Mouse (Mus musculus): ENCODE data around the gene Scg3. TPM values are rescaled to one million over a fixed set of nuclear protein-coding genes. Genes with fewer than 3 reads are reported as not detected.
A peak's percentile ranks its signal among the peaks of the same experiment; 100 is the strongest.

Gene Scg3
- polyA plus RNA-seq (2016; fragmentation: Nextera tagmentation; extraction: Ambion mirVana) = 85.0 and 93.0 TPM in 2 replicates

DNA sequence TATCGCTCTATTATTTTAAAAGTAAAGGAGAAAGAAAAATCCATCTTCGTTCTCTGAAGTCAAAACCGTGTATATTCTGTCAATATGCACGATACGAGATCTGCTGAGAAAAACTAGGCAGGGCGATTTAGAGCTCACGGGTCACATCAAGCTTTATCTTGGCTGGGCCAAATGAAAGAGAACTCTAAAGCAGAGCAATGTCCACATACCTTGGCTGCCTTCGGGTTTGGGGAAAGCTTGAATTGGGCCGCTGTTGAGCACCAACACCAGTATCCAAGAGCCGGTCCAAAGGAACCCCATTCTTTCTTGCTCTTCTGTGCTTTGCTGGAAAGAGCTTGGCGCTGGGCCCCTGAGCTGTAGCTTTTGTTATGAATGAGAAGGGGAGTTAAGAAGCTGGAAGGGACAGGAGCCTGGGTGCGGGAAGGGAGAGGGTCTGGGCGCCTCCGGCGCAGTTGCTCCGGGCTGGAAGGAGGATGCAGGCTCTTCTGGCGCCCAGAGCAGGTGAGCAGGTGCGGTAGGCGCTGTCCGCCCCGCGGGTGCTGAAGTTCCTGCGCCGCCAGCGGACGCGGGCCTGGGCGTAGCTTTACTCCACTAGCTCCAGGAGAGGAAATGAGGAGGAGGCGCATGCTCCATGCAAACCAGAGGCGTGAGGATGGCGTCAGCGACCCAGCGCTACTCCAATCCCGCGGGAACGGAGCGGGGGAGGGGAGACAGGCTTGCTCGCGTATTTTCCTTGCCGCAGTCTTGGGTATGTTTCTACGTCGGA, at the start of gene Scg3:
Scg3 (minus strand) TSS at position 631 of the 766 bp plus-strand sequence.
- WGBS = 5% methylated on average over 41 of the region's 42 CpGs
- Histone ChIP-seq H3K27ac (replicated peaks) (peak within 1 kb of the TSS; percentile 85), H3K4me3 (peak within 1 kb of the TSS; percentile 72), H3K9ac (replicated peaks) (peak within 1 kb of the TSS; percentile 81), H3K36me3 (peaks cover 4% of the 10 kb centered on the region; the same call in 1 of the 2 replicates), H3K27me3 (no peaks in the 10 kb centered on the region), H3K4me1 (peaks cover 9% of the 10 kb centered on the region), H3K9me3 (no peaks in the 10 kb centered on the region), H3K4me2 (replicated peaks) (peak within 1 kb of the TSS; percentile 59)
- peak; percentile 100 for ATAC-seq (ENCODE audit: low FRiP score, low read depth)

DNA sequence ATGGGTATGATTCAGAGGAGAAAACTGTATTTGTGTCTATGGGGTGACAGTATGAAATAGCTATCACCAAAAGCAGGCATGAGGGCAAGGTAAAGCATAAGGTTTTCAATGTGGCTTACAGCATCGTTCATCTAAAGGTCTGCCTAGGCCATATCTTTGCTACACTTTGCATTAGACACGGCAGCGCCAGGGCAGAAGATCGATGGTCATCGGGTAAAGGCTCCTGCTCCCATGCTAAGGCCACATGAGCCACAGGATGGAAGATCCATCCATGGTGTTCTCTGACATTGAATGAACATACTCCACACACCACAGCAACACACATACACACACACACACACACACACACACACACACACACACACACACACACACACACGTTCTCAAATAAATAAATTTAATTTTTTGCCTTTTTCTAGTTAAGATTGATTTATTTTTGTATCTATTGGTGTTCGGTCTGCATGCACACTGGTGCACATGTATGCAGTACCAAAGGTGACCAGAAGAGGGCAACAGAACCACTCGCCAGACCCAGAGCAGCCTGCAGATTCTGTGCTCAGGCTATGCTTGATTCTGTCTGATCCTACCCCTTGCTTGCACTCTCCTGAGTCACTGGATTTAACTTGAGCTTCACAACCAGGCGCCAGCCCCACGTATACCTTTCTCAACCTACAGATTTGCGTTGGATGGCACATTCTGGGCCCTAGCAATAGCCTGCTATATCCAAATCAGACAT, 36.3 kb upstream of the Scg3 start:
- Histone ChIP-seq H3K9ac (replicated peaks) (no peak overlapping the region), H3K36me3 (no peaks in the 10 kb centered on the region), H3K4me2 (replicated peaks) (no peak overlapping the region), H3K27me3 (no peaks in the 10 kb centered on the region), H3K4me3 (no peak overlapping the region), H3K27ac (replicated peaks) (no peak overlapping the region), H3K9me3 (no peaks in the 10 kb centered on the region), H3K4me1 (no peaks in the 10 kb centered on the region)
- 37% methylated on average over 11 of the region's 11 CpGs for WGBS
- peak; percentile 90 for ATAC-seq (ENCODE audit: low FRiP score, low read depth)

DNA sequence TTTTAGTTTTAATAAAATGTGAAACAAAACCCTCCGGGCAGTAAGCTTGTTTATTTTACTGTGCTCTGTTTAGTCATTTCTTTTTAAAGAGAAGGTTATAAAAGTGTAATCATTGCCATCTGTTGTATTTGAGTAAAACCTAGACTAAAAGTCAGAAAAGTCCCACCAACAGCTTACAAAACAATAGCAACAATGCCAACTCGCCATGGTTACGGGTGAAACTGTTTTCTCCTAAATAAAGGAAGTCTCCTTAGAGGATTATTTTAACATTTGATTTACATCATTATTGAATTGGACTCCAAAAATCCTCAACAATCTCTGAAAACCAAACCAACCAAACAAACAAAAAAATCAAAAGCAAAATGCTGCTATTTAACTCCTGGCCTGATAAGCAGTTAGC, 35.6 kb upstream of the Scg3 start:
- no peaks in the 10 kb centered on the region for H3K4me1 ChIP-seq
- no peaks in the 10 kb centered on the region for H3K9me3 ChIP-seq
- 66% methylated on average over 3 of the region's 3 CpGs for WGBS
- no peak overlapping the region for H3K4me2 ChIP-seq (replicated peaks)
- H3K27me3 ChIP-seq = no peaks in the 10 kb centered on the region
- H3K4me3 ChIP-seq = no peak overlapping the region
- H3K9ac ChIP-seq (replicated peaks) = no peak overlapping the region
- ATAC-seq (ENCODE audit: low FRiP score, low read depth) = no peak
- H3K36me3 ChIP-seq = no peaks in the 10 kb centered on the region
- H3K27ac ChIP-seq (replicated peaks) = no peak overlapping the region

DNA sequence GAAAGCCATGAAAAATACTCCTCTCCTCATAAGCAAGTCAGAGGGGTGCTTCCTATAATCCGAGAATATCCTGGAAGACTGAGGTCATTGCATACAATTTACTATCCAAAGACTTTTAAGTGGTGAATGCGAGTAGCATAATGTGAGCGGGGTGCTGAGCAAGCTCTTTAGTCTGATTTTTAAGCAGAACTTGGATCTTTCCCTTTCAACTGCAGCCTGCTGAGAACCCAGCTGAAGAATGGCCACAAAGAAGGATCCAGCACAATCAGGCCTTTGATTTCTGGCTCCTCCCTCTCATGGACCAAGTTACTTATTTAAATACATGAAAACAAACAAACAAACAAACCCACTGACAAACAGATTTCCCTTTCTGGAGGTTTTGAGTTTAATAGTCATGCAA, 916 bp upstream of the Scg3 start:
- Histone ChIP-seq H3K9ac (replicated peaks) (0 out of 2 replicates have a peak overlapping the region, but pooled peaks have one; percentile 81), H3K4me2 (replicated peaks) (peak overlapping the region; percentile 59), H3K27me3 (no peaks in the 10 kb centered on the region), H3K27ac (replicated peaks) (0 out of 2 replicates have a peak overlapping the region, but pooled peaks have one; percentile 85), H3K9me3 (0 out of 2 replicates have a peak, but pooled peaks cover 3% of the 10 kb centered on the region), H3K36me3 (peaks cover 4% of the 10 kb centered on the region; the same call in 1 of the 2 replicates), H3K4me1 (peaks cover 9% of the 10 kb centered on the region), H3K4me3 (peak overlapping the region; percentile 72; the same call in 1 of the 2 replicates)
- WGBS = 55% methylated on average over 3 of the region's 3 CpGs
- no peak for ATAC-seq (ENCODE audit: low FRiP score, low read depth)

DNA sequence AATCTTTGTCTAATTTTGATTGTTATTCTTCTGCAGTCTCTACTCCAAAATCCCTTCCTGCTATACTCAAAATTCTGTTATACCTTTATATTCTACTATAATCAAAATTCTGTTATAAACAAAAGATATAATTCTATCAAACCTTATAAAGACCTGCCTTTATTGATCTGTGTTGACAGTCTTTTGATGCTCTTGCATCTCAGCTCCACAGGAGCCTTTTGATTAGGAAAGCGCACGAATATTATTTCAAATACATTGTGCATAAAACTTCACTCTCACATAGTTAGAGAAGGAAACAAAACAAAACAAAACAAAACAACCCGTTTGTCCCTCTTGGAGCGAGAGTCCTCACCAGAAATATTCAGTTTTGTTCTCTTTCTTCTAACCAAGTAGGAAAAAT, 436 bp upstream of the Scg3 start:
- peaks cover 9% of the 10 kb centered on the region for H3K4me1 ChIP-seq
- peak overlapping the region; percentile 85 for H3K27ac ChIP-seq (replicated peaks)
- H3K9ac ChIP-seq (replicated peaks) = peak overlapping the region; percentile 81
- no peaks in the 10 kb centered on the region for H3K27me3 ChIP-seq
- H3K36me3 ChIP-seq = peaks cover 4% of the 10 kb centered on the region; the same call in 1 of the 2 replicates
- H3K9me3 ChIP-seq = no peaks in the 10 kb centered on the region
- peak overlapping the region; percentile 72 for H3K4me3 ChIP-seq
- H3K4me2 ChIP-seq (replicated peaks) = peak overlapping the region; percentile 59
- 61% methylated on average over 4 of the region's 4 CpGs for WGBS
- no peak for ATAC-seq (ENCODE audit: low FRiP score, low read depth)

- Histone ChIP-seq H3K4me3 (no peak overlapping the region), H3K4me1 (peaks cover 9% of the 10 kb centered on the region), H3K9me3 (no peaks in the 10 kb centered on the region), H3K27ac (replicated peaks) (no peak overlapping the region), H3K4me2 (replicated peaks) (no peak overlapping the region), H3K36me3 (peaks cover 27% of the 10 kb centered on the region), H3K27me3 (no peaks in the 10 kb centered on the region), H3K9ac (replicated peaks) (no peak overlapping the region)
- no peak for ATAC-seq (ENCODE audit: low FRiP score, low read depth)
- WGBS = 90% methylated on average over 5 of the region's 5 CpGs
Measured at GRCm38 (mm10) chr9:75680606-75681005, 3.2 kb downstream of the Scg3 start.

DNA sequence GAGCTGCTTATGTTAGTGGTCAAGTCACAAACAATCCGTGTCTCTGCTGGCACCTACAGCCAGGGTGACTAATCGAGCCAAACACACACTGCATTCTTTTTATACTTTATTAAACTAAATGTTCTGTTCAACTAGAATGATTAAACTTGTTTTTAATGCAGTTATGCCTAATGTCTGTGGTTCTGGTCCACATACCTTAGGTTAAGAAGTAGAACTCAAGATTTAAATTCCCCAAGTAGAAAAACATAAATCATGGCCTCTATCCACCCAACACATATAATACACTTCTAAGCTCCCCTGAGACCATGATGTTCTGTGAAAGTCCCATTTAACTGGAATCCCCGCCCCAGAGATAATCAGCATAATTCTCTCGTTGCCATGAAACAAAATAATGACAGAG, 4.2 kb downstream of the Scg3 start:
- Histone ChIP-seq H3K36me3 (peaks cover 37% of the 10 kb centered on the region), H3K9me3 (no peaks in the 10 kb centered on the region), H3K4me1 (peaks cover 6% of the 10 kb centered on the region), H3K27ac (replicated peaks) (no peak overlapping the region), H3K9ac (replicated peaks) (no peak overlapping the region), H3K4me2 (replicated peaks) (no peak overlapping the region), H3K4me3 (no peak overlapping the region), H3K27me3 (no peaks in the 10 kb centered on the region)
- no peak for ATAC-seq (ENCODE audit: low FRiP score, low read depth)
- WGBS = 74% methylated on average over 4 of the region's 4 CpGs

DNA sequence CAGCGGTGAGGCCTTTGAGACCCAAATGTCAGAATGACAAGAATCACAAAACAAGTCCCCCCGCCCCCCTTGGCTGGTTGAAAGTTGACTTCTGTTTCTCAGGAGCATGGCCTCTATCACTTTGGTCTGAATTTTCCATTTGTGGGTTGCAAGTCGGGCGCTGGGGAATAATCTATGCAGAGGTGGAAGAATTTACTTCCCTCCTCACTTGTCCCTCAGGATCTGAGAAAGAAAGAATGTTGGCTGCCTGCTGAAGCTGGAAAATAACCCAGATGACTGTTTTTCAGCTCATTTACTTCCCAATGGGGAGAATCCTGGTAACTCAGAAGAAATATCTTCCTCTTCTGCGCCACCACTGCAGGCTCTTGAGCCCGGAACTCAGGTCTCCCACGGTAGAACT, 5.5 kb downstream of the Scg3 start:
- H3K4me1 ChIP-seq = 0 out of 2 replicates have a peak, but pooled peaks cover 4% of the 10 kb centered on the region
- no peak overlapping the region for H3K4me2 ChIP-seq (replicated peaks)
- no peak overlapping the region for H3K4me3 ChIP-seq
- no peaks in the 10 kb centered on the region for H3K27me3 ChIP-seq
- peaks cover 50% of the 10 kb centered on the region for H3K36me3 ChIP-seq
- WGBS = 81% methylated on average over 7 of the region's 7 CpGs
- H3K9me3 ChIP-seq = no peaks in the 10 kb centered on the region
- ATAC-seq (ENCODE audit: low FRiP score, low read depth) = no peak
- H3K9ac ChIP-seq (replicated peaks) = no peak overlapping the region
- no peak overlapping the region for H3K27ac ChIP-seq (replicated peaks)

DNA sequence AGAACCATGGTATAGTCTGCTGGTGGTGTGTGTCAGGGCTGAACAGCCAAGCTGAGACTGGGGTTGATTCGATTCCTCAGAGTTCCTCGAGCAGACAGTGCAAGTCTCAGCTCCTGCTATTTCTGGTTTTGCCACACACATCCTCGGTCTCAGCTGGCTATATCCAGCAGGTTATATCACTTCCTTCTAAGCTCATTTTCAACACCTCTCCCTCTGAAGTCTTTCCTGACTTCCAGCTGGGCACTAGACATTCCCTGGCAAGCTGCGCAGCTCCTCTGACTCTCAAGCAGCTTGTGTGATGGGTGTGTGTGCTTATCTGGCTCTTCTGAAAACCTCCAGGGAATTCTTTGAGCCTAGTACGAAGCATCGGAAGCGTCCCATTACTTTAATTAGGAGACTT, 7.6 kb downstream of the Scg3 start:
- H3K4me1 ChIP-seq = 0 out of 2 replicates have a peak, but pooled peaks cover 4% of the 10 kb centered on the region
- H3K9me3 ChIP-seq = no peaks in the 10 kb centered on the region
- H3K4me2 ChIP-seq (replicated peaks) = no peak overlapping the region
- ATAC-seq (ENCODE audit: low FRiP score, low read depth) = no peak
- WGBS = 87% methylated on average over 7 of the region's 7 CpGs
- peaks cover 61% of the 10 kb centered on the region for H3K36me3 ChIP-seq
- H3K4me3 ChIP-seq = no peak overlapping the region
- H3K9ac ChIP-seq (replicated peaks) = no peak overlapping the region
- H3K27ac ChIP-seq (replicated peaks) = no peak overlapping the region
- H3K27me3 ChIP-seq = no peaks in the 10 kb centered on the region

DNA sequence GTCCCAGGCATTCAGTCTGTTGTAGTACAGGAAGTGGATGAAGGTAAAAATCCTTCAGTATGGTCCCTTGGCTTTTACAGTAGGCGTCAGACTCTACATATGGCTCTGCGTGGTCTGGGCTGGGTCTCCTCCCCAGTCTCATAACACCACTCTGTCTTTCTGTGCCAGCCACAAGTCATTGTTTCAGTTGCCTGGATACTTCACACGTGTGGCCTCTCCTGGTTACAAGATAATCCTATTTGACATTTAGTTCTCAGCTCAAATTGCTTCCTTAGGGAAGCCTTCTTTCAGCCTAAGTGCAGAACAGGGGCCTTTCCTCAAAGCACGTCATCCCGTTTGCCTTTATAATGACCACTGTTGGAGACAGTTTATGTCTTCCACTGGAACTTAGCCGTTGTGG, 11.1 kb downstream of the Scg3 start:
- 0 out of 2 replicates have a peak, but pooled peaks have one; percentile 30 for ATAC-seq (ENCODE audit: low FRiP score, low read depth)
- peaks cover 78% of the 10 kb centered on the region for H3K36me3 ChIP-seq
- WGBS = 43% methylated on average over 6 of the region's 6 CpGs

GRCm38 (mm10) chr9:75666612-75667011, 17.2 kb downstream of the Scg3 start:
- WGBS = 82% methylated on average over 5 of the region's 5 CpGs
- Histone ChIP-seq H3K9me3 (no peaks in the 10 kb centered on the region), H3K36me3 (peaks cover 60% of the 10 kb centered on the region), H3K4me2 (replicated peaks) (no peak overlapping the region), H3K4me3 (no peak overlapping the region), H3K27ac (replicated peaks) (no peak overlapping the region), H3K9ac (replicated peaks) (no peak overlapping the region), H3K4me1 (no peaks in the 10 kb centered on the region), H3K27me3 (no peaks in the 10 kb centered on the region)
- no peak for ATAC-seq (ENCODE audit: low FRiP score, low read depth)

More for the DNA sequence above, 11.1 kb downstream of the Scg3 start:
- Histone ChIP-seq H3K4me3 (no peak overlapping the region), H3K4me1 (no peaks in the 10 kb centered on the region), H3K27ac (replicated peaks) (no peak overlapping the region), H3K9ac (replicated peaks) (no peak overlapping the region), H3K4me2 (replicated peaks) (no peak overlapping the region), H3K9me3 (no peaks in the 10 kb centered on the region), H3K27me3 (no peaks in the 10 kb centered on the region)

GRCm38 (mm10) chr9:75665364-75665763, 18.5 kb downstream of the Scg3 start:
- Histone ChIP-seq H3K4me2 (replicated peaks) (no peak overlapping the region), H3K27ac (replicated peaks) (no peak overlapping the region), H3K4me3 (no peak overlapping the region), H3K27me3 (no peaks in the 10 kb centered on the region), H3K9me3 (no peaks in the 10 kb centered on the region), H3K4me1 (no peaks in the 10 kb centered on the region), H3K9ac (replicated peaks) (no peak overlapping the region), H3K36me3 (peaks cover 64% of the 10 kb centered on the region)
- WGBS = 91% methylated on average over 6 of the region's 6 CpGs
- ATAC-seq (ENCODE audit: low FRiP score, low read depth) = no peak
